Mouse (Mus musculus) lung, postnatal 0 days (tissue): ENCODE results near the gene Tmem117.

Experiments used
- CTCF ChIP-seq: IDR thresholded peaks from 2 replicates; pipeline ENCODE4 v1.5.1; 2016; ENCODE audit warnings: antibody characterized with exemption, mild to moderate bottlenecking
- EP300 ChIP-seq: IDR thresholded peaks from 2 replicates; pipeline ENCODE4 v1.6.1; 2016; ENCODE audit warnings: antibody characterized with exemption, mild to moderate bottlenecking, control low read depth

DNA sequence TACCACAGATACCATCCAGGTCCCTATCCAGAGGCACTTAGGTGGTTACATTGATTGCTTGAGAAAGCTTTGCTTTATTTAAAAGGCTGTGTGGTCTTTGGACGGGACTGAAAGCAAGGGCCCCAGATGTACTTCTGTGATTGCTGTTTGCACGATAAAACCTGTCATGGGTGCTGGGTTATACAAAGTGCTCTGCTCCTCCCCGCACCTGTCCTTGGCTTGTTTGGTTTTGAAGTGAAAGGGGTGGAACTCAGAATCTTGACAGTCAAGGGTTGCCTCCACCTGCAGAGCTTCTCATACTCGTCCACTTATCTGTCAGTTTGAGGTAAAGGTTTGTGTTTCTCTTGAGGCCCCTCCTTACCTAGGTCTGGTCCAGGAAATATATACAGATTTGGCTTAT is 1.5 kb downstream of the Tmem117 start:
- TF ChIP-seq CTCF (no peak), EP300 (no peak)
